Mouse (Mus musculus) heart, postnatal 0 days (tissue): ENCODE measurements at regions not wholly inside any gene's neighbourhood (a gene's known extent, or its start where the extent isn't known, plus 50 kb on each side); places are given as distances from the start of the nearest gene placed in this dataset.

Experiments
- ATAC-seq: fragments of 200-750 bp; cut with Nextera tagmentation; 2 replicates; pipeline ENCODE4 v1.8.0; 2017; ENCODE audit warnings: low read depth, moderate number of reproducible peaks, moderate library complexity; ENCODE audit not compliant: insufficient read depth
- DNase-seq: peaks from one replicate; pipeline ENCODE4 v3.0.0-alpha.2; 2016; ENCODE audit warnings: low spot score
- H3K27ac ChIP-seq: fragments of 300-500 bp; sonication (generic); 2 replicates; pipeline ENCODE4 v1.5.1; 2014; ENCODE audit warnings: low read depth, mild to moderate bottlenecking
- H3K27me3 ChIP-seq: fragments of 300-500 bp; sonication (generic); 2 replicates; pipeline ENCODE4 v1.6.1; 2014; ENCODE audit warnings: low read length, mixed read lengths; ENCODE audit not compliant: control insufficient read depth, insufficient read depth
- H3K36me3 ChIP-seq: fragments of 300-500 bp; sonication (generic); replicated peaks from 2 replicates; pipeline ENCODE4 v1.6.1; 2014; ENCODE audit warnings: low read length, mixed read lengths; ENCODE audit not compliant: control insufficient read depth, insufficient read depth
- H3K4me1 ChIP-seq: fragments of 300-500 bp; sonication (generic); 2 replicates; pipeline ENCODE4 v1.6.1; 2014; ENCODE audit warnings: antibody characterized with exemption; ENCODE audit not compliant: control insufficient read depth, insufficient read depth
- H3K4me2 ChIP-seq: fragments of 300-500 bp; sonication (generic); 2 replicates; pipeline ENCODE4 v1.6.1; 2014; ENCODE audit warnings: low read depth, mild to moderate bottlenecking, low read length, moderate library complexity
- H3K4me3 ChIP-seq: fragments of 300-500 bp; sonication (generic); 2 replicates; pipeline ENCODE4 v1.5.1; 2014; ENCODE audit warnings: low read depth, low read length
- H3K9ac ChIP-seq: fragments of 300-500 bp; sonication (generic); replicated peaks from 2 replicates; pipeline ENCODE4 v1.6.1; 2014; ENCODE audit warnings: low read depth, low read length, mixed read lengths
- H3K9me3 ChIP-seq: fragments of 300-500 bp; sonication (generic); replicated peaks from 2 replicates; pipeline ENCODE4 v1.6.1; 2016; ENCODE audit warnings: low read length; ENCODE audit not compliant: control insufficient read depth
- CTCF ChIP-seq: IDR thresholded peaks from 2 replicates; pipeline ENCODE4 v1.5.1; 2016; ENCODE audit warnings: antibody characterized with exemption, control low read depth, low read depth
- EP300 ChIP-seq: IDR thresholded peaks from 2 replicates; pipeline ENCODE4 v1.6.1; 2016; ENCODE audit warnings: antibody characterized with exemption, low read depth
- WGBS: fragments of 180-500 bp; shearing (Covaris S2); extraction: QIAGEN DNeasy Blood & Tissue Kit; methylation state at CpG from one replicate; pipeline ENCODE4 v1.1.7; 2014; 5-methylcytosine and 5-hydroxymethylcytosine counted together

DNA sequence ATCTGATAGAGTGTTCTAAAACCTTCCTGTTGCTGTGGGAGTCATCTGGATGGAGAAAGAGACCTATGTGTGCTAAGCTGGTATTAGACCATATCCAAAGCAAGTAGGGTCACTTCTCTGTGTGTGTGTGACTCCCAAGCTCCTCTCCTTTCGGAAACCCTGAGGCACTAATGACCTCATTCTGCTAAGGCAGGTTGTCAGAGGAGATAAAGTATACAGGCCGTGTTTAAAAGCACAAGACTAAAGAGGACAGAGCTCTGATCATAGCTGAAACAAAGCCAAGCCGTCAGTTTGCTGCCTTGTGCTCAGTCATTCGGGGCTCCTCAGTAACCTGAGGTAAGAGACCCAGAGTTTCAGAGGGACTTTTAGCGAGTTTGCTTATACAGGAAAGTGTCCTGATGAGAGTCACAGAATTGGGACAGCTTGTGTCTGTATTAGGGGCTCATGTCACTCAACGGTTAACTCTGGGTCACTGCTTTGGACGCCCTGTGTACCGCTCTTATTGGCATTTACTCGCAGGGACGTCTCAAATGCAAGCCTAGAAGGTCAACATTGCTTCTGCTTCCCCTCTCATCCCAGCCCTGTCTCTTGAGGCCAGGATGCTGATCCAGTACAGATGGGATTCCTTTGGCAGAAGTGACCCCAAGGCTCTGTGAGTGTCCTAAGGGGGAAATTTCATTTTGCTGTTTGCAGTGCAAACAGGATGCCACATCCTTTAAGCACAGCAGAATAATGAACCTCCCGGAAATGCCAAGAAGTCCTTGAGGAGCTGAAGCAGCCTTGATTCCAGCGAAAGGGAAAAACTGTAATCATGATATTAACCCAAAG lies 70.7 kb upstream of the Barx2 start:
- H3K36me3 ChIP-seq = no peaks in the 10 kb centered on the region

GRCm38 (mm10) chr9:31988826-31989225 lies 75.6 kb upstream of the Barx2 start:
- H3K4me1 ChIP-seq = peaks cover 5% of the 10 kb centered on the region
- DNase-seq (no peak), ATAC-seq (no peak)
- H3K4me2 ChIP-seq = no peak overlapping the region
- no peaks in the 10 kb centered on the region for H3K9me3 ChIP-seq
- no peaks in the 10 kb centered on the region for H3K36me3 ChIP-seq
- H3K27ac ChIP-seq = no peak overlapping the region
- H3K27me3 ChIP-seq = no peaks in the 10 kb centered on the region
- no peak overlapping the region for H3K4me3 ChIP-seq
- TF ChIP-seq EP300 (no peak), CTCF (no peak)
- 67% methylated on average over 7 of the region's 7 CpGs for WGBS
- no peak overlapping the region for H3K9ac ChIP-seq

More for the DNA sequence above, 70.7 kb upstream of the Barx2 start:
- TF ChIP-seq EP300 = no peak
- no peak for TF ChIP-seq CTCF
- no peak overlapping the region for H3K4me3 ChIP-seq
- H3K9me3 ChIP-seq = no peaks in the 10 kb centered on the region
- no peaks in the 10 kb centered on the region for H3K27me3 ChIP-seq
- H3K4me1 ChIP-seq = peaks cover 23% of the 10 kb centered on the region
- H3K9ac ChIP-seq = no peak overlapping the region
- peak overlapping the region; percentile 54 for H3K27ac ChIP-seq
- no peak overlapping the region for H3K4me2 ChIP-seq
- DNase-seq (peak; percentile 39), ATAC-seq (peak; percentile 25)
- WGBS = 19% methylated on average over 12 of the region's 12 CpGs

DNA sequence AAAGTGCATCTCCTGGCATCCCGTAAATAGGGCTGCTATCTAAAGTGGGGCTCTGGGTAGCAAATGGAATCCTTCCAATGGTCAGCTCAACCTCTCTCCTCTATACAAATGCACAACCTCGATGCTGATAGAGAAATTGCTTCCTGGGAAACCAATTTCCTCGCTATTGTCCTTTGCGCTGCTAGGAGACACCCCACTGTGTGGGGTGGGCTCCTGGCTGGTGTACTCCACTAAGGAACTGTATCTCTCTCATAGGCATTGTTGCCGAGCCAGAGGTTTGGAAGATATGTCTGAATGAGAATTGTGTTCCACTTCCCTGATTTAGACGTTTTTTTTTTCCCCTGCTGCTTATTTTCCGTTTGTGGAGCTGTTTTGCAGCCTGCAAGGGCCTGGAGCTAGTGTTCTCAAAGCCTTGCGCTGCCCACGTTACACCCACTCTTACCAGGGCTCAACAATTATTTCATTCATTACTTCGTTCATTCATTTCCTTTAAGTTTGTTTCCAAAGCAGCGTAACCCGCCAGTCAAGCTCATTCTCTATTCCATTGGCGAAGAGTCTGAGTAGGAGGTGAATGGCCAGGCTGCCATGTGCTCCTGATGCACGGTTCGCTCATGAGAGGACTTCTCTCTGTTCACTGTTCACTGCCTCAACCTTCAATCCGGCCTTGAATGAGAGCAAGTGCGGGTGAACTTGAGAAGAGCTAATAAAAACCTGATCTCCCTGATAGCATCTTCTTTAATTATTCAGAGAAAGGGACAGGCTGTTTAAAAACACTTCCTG lies 76.5 kb upstream of the Barx2 start:
- Histone ChIP-seq H3K4me3 (no peak overlapping the region), H3K27me3 (no peaks in the 10 kb centered on the region), H3K27ac (no peak overlapping the region), H3K36me3 (no peaks in the 10 kb centered on the region), H3K9me3 (no peaks in the 10 kb centered on the region), H3K4me1 (no peaks in the 10 kb centered on the region), H3K9ac (no peak overlapping the region), H3K4me2 (no peak overlapping the region)
- no peak for ATAC-seq
- WGBS = 69% methylated on average over 17 of the region's 17 CpGs
- no peak for DNase-seq
- TF ChIP-seq EP300 (no peak), CTCF (no peak)

DNA sequence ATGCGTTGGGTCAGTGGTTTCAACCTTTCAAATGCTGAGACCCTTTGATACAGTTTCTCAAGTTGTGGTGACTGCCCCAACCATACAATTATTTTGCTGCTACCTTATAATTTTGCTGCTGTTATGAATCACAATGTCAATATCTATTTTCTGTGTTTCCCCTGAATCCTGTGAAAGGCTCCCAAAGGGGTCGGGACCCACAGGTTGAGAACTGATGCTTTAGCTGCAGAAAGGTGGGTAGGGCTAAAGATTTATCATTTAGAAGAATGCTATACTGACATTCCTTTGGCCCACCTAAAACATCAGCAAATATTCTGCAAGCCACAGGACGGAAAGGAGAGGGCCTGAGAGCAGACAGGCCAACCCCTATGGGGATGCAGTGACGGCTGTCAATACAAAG lies 77.2 kb upstream of the Barx2 start:
- Histone ChIP-seq H3K9ac (no peak overlapping the region), H3K27me3 (no peaks in the 10 kb centered on the region), H3K4me1 (no peaks in the 10 kb centered on the region), H3K27ac (no peak overlapping the region), H3K4me2 (no peak overlapping the region), H3K4me3 (no peak overlapping the region), H3K9me3 (no peaks in the 10 kb centered on the region), H3K36me3 (no peaks in the 10 kb centered on the region)
- ATAC-seq (no peak), DNase-seq (no peak)
- 92% methylated on average over 4 of the region's 4 CpGs for WGBS
- TF ChIP-seq CTCF (no peak), EP300 (no peak)

- no peaks in the 10 kb centered on the region for H3K36me3 ChIP-seq
- no peak overlapping the region for H3K4me3 ChIP-seq
- ATAC-seq (no peak), DNase-seq (no peak)
- no peak overlapping the region for H3K4me2 ChIP-seq
- WGBS = 59% methylated on average over 7 of the region's 7 CpGs
- H3K27me3 ChIP-seq = no peaks in the 10 kb centered on the region
- TF ChIP-seq CTCF = no peak
- no peak for TF ChIP-seq EP300
- no peaks in the 10 kb centered on the region for H3K9me3 ChIP-seq
- no peak overlapping the region for H3K9ac ChIP-seq
- H3K4me1 ChIP-seq = peaks cover 26% of the 10 kb centered on the region
- H3K27ac ChIP-seq = peak overlapping the region; percentile 14; the same call in 1 of the 2 replicates
These were observed 80.7 kb upstream of the Barx2 start for GRCm38 (mm10) chr9:31993631-31994601.
